Mouse (Mus musculus): Measurements from ENCODE around the gene Rnf220. TPM values are rescaled to one million over a fixed set of nuclear protein-coding genes. Genes with fewer than 3 reads are reported as not detected.

The Rnf220 gene
- polyA plus RNA-seq, 1 experiment: 38.2 TPM

DNA sequence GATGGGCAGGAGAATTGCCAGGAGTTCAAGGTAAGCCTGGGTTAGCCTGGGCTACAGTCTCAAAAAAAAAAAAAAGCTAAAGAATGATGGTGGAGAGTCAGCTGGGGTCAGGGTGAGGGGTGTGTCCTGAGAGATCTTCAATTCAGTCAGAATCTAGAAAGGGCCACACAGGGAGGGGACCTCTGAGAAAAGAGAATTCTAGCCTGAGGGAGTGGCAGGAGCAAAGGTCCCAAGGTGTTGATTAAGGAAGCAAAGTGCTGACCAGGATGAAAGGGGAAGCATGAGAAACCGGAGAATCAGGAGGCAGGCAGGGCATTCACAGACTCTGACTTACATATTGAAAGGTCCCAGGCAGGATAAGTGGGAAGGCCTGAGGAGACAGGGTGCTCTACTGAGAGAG lies 80.0 kb downstream of the Rnf220 start:
- Histone ChIP-seq H3K9me3 (peaks cover 7% of the 10 kb centered on the region; the same call in 1 of the 2 replicates), H3K36me3 (replicated peaks; ENCODE audit: low read length) (no peaks in the 10 kb centered on the region), H3K4me1 (peaks cover 4% of the 10 kb centered on the region; the same call in 1 of the 2 replicates), H3K4me3 (replicated peaks) (no peak overlapping the region), H3K27me3 (replicated peaks) (peaks cover 34% of the 10 kb centered on the region)
- TF ChIP-seq FLI1 (IDR thresholded peaks at IDR 0.05; ENCODE audit: low read length) (no peak), GATA1 (IDR thresholded peaks at IDR 0.05; ENCODE audit: borderline replicate concordance, low read length) (no peak)

DNA sequence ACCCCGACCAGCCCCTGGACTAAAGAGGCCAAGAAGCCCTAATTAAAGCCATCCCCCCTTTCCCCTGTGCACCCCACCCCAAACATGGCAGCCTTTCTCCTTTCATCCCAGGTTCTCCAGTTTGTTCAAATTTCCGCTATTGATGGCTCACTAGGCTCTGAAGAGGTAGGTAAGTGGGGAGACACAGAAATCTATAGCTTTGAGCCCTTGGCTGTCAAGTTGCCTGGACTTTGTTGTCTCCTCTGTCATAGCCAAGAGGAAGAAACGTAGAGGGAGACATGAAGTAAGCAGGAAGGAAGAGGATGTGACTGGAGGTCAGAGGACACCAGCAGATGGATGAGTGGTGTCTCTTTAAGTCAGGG lies 86.8 kb downstream of the Rnf220 start:
- H3K9me3 ChIP-seq: no peaks in the 10 kb centered on the region
- no peaks in the 10 kb centered on the region for H3K36me3 ChIP-seq (replicated peaks; ENCODE audit: low read length)
- H3K27me3 ChIP-seq (replicated peaks): peaks cover 33% of the 10 kb centered on the region
- TF ChIP-seq FLI1 (IDR thresholded peaks at IDR 0.05; ENCODE audit: low read length) (no peak), GATA1 (IDR thresholded peaks at IDR 0.05; ENCODE audit: borderline replicate concordance, low read length) (no peak)
- H3K4me3 ChIP-seq (replicated peaks): peak overlapping the region; percentile 23
- peaks cover 9% of the 10 kb centered on the region; the same call in 1 of the 2 replicates for H3K4me1 ChIP-seq

DNA sequence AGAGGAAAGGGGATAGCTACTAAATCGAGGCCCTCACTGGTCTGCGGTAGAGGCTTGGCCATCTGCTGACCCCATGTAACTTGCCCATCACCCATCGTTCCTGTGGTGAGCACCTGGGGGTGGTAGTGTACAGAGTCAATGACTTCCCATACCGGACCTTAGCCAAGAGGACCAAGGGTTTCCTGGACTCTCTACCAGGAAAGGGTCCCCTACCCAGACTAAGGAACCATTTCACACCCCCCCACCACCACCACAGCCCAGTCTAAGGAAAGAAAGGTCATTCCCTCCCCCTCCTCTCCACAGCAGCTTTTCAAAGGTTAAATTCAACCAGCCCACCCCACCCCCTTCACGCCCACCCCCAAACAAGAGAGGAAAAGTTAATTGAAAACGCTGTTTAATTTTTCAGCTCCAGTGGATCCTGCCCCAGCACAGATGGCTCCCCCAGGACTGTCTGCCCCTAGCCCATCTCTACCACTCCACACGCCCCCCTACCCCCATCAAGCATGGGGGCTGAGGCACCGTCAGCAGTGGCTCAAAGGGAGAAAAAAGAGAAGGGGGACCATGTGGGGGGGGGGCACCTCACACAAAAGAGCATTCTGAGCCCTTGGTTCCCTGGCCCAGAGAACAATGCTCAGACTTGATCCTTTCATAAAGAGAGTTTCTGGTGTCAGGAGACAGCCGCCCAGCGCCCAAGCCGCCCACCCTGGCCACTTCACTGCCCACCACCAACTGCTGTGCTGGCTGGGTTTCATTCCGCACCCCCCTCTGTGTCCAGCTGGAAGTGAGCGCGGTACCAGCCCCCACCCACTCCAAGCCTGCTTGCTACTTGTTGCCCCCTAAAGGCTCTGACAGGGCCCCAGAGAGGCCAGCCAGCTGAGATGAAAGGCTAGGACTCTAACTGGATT lies 87.5 kb downstream of the Rnf220 start:
- H3K9me3 ChIP-seq: no peaks in the 10 kb centered on the region
- peaks cover 31% of the 10 kb centered on the region for H3K27me3 ChIP-seq (replicated peaks)
- no peak for TF ChIP-seq FLI1 (IDR thresholded peaks at IDR 0.05; ENCODE audit: low read length)
- TF ChIP-seq GATA1 (IDR thresholded peaks at IDR 0.05; ENCODE audit: borderline replicate concordance, low read length): no peak
- H3K36me3 ChIP-seq (replicated peaks; ENCODE audit: low read length): no peaks in the 10 kb centered on the region
- H3K4me3 ChIP-seq (replicated peaks): no peak overlapping the region
- H3K4me1 ChIP-seq: peaks cover 9% of the 10 kb centered on the region; the same call in 1 of the 2 replicates

DNA sequence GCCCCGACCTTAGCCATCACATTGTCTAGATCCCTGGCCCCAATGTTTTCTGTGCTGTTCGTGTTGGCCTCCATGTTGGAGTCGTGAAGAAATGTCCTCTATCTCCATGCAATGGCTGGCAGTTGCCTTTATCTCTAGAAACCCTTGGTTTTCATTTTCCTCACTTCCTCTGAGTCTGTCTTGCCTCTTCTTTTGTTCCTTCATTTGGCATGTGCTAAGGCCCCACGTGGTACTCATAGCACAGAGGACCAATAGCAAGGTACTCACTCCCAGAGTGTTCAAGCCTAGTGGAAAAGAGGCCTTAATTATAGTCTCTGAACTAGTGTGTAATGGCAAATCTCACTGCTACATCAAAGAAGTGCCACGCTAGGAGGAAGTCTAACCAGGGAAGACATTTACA lies 88.9 kb downstream of the Rnf220 start:
- Histone ChIP-seq H3K36me3 (replicated peaks; ENCODE audit: low read length) (no peaks in the 10 kb centered on the region), H3K27me3 (replicated peaks) (peaks cover 34% of the 10 kb centered on the region), H3K9me3 (no peaks in the 10 kb centered on the region), H3K4me3 (replicated peaks) (no peak overlapping the region), H3K4me1 (peaks cover 9% of the 10 kb centered on the region; the same call in 1 of the 2 replicates)
- no peak for TF ChIP-seq FLI1 (IDR thresholded peaks at IDR 0.05; ENCODE audit: low read length)
- TF ChIP-seq GATA1 (IDR thresholded peaks at IDR 0.05; ENCODE audit: borderline replicate concordance, low read length): no peak

DNA sequence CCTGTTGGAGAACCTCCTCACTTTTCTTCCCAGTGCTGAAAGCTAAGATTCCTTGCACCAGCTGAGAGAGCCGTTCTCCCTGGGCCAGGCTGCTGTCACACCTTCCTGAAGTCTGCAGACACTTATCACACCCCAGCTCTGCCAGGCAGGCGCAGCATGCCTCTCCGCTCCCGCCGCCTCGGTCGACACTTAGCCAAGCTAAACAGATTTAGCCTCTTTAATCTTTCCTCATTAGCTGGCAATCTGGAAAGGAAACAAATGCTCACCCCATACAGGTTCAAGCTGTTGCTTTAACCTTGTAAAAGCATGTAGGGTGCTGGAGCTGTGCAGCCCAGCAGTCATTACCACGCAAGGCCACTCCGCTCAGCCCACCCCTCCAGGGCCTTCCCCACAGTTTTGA lies 90.9 kb downstream of the Rnf220 start:
- H3K36me3 ChIP-seq (replicated peaks; ENCODE audit: low read length): no peaks in the 10 kb centered on the region
- no peak overlapping the region for H3K4me3 ChIP-seq (replicated peaks)
- H3K9me3 ChIP-seq: no peaks in the 10 kb centered on the region
- peaks cover 29% of the 10 kb centered on the region for H3K27me3 ChIP-seq (replicated peaks)
- peaks cover 9% of the 10 kb centered on the region; the same call in 1 of the 2 replicates for H3K4me1 ChIP-seq
- no peak for TF ChIP-seq GATA1 (IDR thresholded peaks at IDR 0.05; ENCODE audit: borderline replicate concordance, low read length)
- no peak for TF ChIP-seq FLI1 (IDR thresholded peaks at IDR 0.05; ENCODE audit: low read length)

DNA sequence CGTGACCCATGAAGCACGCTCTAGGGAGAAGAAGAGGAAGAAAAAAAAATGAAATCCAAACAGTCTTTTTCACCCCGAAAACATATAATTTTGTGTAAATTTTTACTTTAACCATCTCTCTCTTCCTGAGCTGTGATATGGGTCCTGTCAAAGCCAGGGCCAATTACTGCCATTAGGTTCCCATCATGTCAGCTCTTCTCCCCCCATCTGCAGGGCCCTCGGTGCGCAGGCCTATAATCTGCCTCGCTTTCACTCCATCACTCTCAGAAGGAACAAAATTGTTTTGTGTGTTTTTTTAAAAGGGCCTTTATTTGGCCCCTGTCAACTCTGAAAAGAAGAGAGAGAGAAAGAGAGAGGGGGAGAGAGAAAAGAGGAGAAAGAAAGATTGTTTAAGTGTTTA lies 91.6 kb downstream of the Rnf220 start:
- Histone ChIP-seq H3K27me3 (replicated peaks) (peaks cover 24% of the 10 kb centered on the region), H3K36me3 (replicated peaks; ENCODE audit: low read length) (no peaks in the 10 kb centered on the region), H3K9me3 (no peaks in the 10 kb centered on the region), H3K4me3 (replicated peaks) (no peak overlapping the region), H3K4me1 (peaks cover 7% of the 10 kb centered on the region; the same call in 1 of the 2 replicates)
- TF ChIP-seq FLI1 (IDR thresholded peaks at IDR 0.05; ENCODE audit: low read length) (no peak), GATA1 (IDR thresholded peaks at IDR 0.05; ENCODE audit: borderline replicate concordance, low read length) (no peak)

DNA sequence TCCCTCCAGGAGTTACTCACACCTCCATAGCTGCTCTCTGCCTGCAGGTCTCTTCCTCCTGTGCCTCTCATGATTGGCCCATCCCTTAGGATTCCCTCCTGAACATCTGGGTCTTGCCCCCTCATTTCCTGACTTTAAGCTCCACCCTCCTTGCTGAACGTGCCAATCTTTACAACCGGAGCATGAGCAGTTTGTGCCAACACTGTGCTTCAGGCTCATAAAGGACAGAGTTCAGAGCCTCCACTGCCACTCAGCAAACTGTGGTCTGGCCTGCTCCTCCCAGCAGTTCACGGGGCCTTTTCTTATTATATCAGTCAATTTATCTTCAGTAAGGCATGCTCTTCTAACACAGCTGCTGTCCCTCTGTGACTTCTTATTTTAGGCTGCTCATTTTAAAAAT lies 93.4 kb downstream of the Rnf220 start:
- Histone ChIP-seq H3K27me3 (replicated peaks) (peaks cover 22% of the 10 kb centered on the region), H3K9me3 (no peaks in the 10 kb centered on the region), H3K4me3 (replicated peaks) (no peak overlapping the region), H3K4me1 (peaks cover 2% of the 10 kb centered on the region; the same call in 1 of the 2 replicates), H3K36me3 (replicated peaks; ENCODE audit: low read length) (no peaks in the 10 kb centered on the region)
- TF ChIP-seq GATA1 (IDR thresholded peaks at IDR 0.05; ENCODE audit: borderline replicate concordance, low read length) (no peak), FLI1 (IDR thresholded peaks at IDR 0.05; ENCODE audit: low read length) (no peak)

DNA sequence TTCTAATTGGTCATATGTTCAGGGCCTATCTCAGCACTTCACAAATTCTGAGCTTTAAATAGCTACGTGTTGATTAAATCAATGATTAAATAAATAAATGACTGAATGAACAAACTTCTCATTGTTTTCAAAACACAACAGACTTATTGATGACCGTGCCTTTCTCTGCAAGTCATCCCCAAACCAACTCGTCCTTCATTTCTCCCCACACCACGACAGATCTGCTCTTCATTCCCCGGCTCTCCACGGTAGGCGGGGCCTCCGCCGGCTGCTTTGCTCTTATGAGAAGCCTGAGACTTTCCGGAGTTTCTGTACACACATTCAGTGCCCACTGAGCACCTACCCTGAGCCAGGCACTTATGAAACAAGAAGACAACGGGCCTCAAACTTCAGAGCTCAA lies 99.7 kb downstream of the Rnf220 start:
- Histone ChIP-seq H3K4me1 (no peaks in the 10 kb centered on the region), H3K27me3 (replicated peaks) (peaks cover 30% of the 10 kb centered on the region), H3K4me3 (replicated peaks) (no peak overlapping the region), H3K9me3 (no peaks in the 10 kb centered on the region), H3K36me3 (replicated peaks; ENCODE audit: low read length) (no peaks in the 10 kb centered on the region)
- TF ChIP-seq FLI1 (IDR thresholded peaks at IDR 0.05; ENCODE audit: low read length): no peak

DNA sequence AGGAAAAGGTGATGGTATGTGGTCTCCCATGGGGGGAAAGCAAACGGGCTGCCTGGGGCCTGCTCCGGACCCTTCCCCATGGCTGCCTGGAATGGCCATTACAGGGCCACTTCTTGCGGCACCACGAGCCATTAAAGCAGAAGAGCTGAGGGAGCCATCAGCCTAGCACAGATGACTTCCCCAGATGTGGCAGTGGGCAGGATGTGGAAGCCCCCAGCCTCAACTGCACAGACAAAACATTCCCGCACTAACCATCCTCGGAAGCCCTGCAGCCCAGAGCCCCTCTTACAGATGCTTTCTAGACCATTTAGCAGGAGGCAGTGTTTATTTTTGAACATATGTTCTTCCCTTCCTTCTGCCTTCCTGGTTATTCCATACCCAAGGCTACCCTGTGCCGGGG lies 103.8 kb downstream of the Rnf220 start:
- H3K4me1 ChIP-seq: peaks cover 3% of the 10 kb centered on the region; the same call in 1 of the 2 replicates
- TF ChIP-seq FLI1 (IDR thresholded peaks at IDR 0.05; ENCODE audit: low read length): no peak
- no peak for TF ChIP-seq GATA1 (IDR thresholded peaks at IDR 0.05; ENCODE audit: borderline replicate concordance, low read length)
- H3K4me3 ChIP-seq (replicated peaks): no peak overlapping the region
- H3K9me3 ChIP-seq: no peaks in the 10 kb centered on the region
- H3K36me3 ChIP-seq (replicated peaks; ENCODE audit: low read length): no peaks in the 10 kb centered on the region
- H3K27me3 ChIP-seq (replicated peaks): peaks cover 34% of the 10 kb centered on the region

DNA sequence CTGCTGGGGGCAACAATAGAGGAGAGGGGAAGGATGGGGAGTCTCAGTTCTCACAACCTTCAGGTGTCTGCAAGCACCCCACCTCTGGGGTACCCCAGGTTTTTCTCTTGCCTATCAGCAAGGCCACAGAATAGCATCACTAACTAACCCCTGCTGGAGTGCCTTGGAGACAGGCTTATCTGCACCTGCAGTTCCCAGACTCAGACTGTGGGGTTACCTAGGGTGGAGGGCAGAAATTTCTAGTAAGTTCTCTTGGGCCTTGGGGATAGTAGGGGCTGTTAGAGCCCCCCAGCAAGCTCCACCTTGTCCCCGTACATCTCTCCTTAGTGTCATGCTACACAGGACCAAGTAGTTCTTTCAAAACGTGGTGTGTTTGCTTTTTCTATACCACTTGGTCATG lies 104.5 kb downstream of the Rnf220 start:
- no peaks in the 10 kb centered on the region for H3K9me3 ChIP-seq
- no peak overlapping the region for H3K4me3 ChIP-seq (replicated peaks)
- peaks cover 3% of the 10 kb centered on the region; the same call in 1 of the 2 replicates for H3K4me1 ChIP-seq
- no peaks in the 10 kb centered on the region for H3K36me3 ChIP-seq (replicated peaks; ENCODE audit: low read length)
- TF ChIP-seq FLI1 (IDR thresholded peaks at IDR 0.05; ENCODE audit: low read length) (no peak), GATA1 (IDR thresholded peaks at IDR 0.05; ENCODE audit: borderline replicate concordance, low read length) (no peak)
- peaks cover 31% of the 10 kb centered on the region for H3K27me3 ChIP-seq (replicated peaks)

All from megakaryocyte, embryonic 14.5 days (primary cell).